Mouse (Mus musculus): ENCODE measurements at regions not wholly inside any gene's neighbourhood (a gene's known extent, or its start where the extent isn't known, plus 50 kb on each side); places are given as distances from the start of the nearest gene placed in this dataset.

DNA sequence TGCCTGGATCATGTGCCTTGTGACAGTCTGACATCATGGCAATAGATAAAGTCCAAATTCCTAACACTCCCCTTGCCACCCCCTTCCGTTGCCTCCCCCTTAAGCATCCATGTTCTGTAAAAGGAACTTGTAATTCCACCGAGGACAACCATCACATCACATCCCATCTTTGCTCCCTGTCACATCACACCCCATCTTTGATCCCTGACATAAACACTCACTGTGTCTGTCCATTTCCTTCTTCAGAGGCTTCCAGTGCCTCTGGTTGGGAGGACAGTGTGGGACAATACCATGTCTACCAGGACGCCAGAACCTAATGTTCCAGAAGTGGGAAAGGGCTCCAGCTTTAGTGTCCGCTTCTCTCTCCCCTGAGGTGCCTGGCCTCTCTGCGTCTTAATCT is 223.6 kb downstream of the Tex36 start:
- DNase-seq (ENCODE audit: low spot score in 2 of 2) = no peak

DNA sequence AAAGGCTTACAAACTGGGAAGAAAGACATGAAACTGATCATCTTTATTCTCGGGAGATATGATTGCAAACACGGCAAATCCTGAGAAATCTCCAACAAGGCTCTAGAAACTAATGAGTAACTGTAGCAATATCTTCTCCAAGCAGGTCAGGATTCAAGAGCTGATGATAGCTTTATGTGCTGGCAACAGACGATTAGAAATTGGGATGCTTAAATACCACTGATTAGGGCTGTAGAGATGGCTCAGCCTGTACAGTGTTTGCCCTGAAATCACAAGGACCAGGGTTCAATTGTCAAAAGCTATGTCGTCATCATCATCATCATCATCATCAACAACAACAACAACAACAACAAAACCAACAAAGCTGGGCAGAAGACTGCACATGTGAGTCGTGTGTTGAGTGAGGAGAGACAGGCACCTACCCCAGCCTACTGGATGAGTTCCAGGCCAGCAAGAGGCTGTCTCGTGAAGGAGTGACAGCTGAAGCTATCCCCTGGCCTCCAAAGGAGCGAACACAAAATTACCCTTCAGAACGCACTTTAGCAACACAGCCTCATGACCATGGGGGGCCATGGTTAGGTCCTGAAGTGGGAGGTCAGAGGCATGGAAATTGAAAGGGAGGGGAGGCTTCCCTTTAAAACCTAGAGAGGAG is 225.0 kb downstream of the Tex36 start:
- no peak for DNase-seq (ENCODE audit: low spot score in 2 of 2)

DNA sequence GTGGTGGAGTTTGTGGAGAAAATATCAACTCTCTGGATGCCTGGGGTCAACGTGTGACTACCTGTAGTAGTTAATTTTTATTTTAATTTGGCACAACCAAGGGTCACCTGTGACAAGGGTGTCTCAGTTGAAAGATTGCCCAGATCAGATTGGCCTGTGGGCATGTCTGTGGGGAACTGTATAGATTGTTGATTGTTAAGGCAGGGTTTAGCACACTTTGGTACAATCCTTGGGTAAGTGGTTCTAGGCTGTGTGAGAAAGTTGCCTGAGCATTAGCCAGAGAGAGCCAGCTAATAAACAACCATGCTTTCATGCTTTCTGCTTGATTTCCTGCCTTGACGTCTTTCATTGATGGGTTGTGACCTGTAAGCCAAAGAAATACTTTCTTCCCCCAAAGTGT is 229.3 kb downstream of the Tex36 start:
- DNase-seq (ENCODE audit: low spot score in 2 of 2) = no peak

DNA sequence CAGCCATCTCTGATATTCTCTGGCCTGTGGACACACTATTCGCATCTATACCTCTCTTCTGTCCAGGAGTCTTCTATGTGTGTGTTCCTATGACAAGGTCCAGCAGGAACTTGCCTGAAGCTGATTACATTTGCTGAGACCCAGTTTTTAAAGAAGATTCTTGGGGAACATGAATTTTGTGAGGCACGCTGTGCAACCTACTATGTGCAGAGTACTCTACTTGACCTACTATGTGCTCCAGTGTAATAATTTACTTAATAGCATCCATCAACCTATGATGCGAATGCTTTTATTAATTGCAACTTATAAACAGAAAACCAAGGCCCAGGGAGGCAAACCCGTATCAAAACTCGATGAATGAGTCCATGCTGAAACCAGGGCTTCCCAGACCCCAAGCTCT is 231.4 kb downstream of the Tex36 start:
- DNase-seq (ENCODE audit: low spot score in 2 of 2) = no peak

DNA sequence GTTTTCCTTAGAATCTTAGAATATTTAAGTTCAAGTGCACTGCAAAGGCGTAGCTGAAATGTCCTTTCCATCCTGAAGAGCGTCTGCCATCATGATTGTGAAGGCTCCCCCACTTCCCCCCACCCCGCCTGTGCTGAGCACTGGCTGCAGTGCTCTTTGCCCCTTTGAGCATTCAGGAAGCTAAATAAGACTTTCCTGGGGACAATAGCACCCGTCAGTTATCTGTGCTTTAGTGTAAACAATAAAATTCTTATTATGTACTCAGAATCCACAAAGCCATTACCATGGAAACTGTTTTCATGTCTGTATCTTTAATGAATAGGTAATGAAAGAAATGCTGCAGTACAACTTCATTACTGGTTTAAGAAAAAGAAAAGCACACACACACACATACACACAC is 237.4 kb downstream of the Tex36 start:
- no peak for DNase-seq (ENCODE audit: low spot score in 2 of 2)

DNA sequence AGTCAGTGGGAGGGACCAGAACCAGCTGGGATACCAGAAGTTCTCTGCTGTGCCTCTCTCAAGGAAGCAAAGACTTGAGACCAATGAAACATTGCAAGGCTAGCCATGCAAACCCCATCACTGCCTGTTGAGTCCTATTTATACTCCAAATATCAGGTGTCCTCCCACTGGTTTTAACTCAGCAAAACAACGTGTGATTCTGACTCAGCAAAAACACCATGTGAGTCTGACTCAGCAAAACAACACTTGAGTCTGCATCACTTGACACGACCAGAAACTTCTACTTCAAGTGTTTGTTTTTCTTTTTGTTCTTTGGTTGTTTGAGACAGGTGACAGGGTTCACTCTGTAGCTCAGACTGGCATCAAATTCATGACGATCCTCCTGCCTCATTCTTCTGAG is 204.6 kb upstream of the Ctbp2 start:
- DNase-seq (ENCODE audit: low spot score in 2 of 2) = no peak

DNA sequence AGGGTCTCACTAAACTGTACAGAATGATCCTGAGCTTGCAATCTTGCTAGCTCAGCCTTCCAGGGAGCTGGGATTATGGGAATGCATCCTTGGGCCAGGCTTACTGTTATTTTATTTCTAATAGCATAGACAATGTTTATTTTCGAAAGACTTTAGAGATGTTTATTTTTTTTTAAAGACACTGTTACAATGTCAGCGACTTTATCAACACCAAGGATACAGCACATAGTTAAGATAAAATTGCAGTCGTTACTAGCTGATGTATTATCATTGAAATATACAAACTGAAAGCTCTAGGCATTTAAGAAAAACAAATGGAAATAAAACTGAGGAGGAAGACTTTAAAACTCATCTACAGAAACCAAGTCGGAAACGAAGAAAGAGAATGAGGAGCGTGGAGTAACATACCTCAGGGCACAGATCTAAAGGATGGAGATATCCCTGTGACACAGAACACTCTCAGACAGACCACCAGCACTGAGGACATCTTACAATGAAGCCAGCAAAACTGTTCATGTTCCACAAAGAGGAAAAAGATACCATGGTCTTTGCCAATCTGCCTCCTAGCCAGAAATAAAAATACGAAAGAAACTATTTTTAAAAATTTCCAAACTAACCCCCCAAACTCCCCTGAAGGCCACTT is 201.5 kb upstream of the Ctbp2 start:
- no peak for DNase-seq (ENCODE audit: low spot score in 2 of 2)

DNA sequence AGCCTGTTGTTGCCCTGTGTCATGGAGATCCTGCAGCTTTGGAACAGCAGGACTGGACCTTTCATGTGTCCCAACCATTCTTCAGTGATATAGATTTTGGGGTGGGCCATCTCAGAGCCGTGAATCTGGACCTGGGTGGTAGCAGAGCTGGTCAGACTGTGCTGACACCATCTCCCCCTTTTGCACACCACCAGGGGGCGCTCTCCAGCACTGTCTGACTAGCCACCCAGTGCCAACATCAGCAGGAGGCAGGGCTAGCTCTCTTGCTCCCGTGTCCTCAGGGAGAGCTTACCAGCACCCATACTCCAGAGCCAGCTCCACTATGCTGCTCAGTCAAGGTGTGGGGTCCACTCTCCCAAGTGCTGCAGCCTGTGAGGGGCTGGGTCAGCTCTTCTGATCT is 199.8 kb upstream of the Ctbp2 start:
- DNase-seq (ENCODE audit: low spot score in 2 of 2) = no peak

DNA sequence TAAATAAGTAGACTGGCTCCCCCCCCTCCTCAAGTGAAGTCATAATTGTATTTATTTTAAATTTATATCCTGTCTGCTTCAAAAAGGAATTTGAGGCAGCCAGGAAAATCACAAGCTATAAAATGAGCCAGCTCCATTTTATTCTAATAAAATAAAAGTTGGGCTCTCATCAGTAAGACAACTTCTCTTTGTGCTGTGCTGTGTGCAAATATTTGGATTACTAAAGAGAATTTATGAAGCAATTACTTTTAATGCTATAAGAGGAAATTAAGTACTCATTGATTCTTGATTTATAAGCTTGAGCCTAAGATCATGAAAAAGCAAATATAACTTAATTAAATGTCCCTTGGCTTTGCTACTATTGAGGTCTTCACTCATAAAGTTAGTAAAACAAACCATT is 193.4 kb upstream of the Ctbp2 start:
- DNase-seq (ENCODE audit: low spot score in 2 of 2) = no peak

DNA sequence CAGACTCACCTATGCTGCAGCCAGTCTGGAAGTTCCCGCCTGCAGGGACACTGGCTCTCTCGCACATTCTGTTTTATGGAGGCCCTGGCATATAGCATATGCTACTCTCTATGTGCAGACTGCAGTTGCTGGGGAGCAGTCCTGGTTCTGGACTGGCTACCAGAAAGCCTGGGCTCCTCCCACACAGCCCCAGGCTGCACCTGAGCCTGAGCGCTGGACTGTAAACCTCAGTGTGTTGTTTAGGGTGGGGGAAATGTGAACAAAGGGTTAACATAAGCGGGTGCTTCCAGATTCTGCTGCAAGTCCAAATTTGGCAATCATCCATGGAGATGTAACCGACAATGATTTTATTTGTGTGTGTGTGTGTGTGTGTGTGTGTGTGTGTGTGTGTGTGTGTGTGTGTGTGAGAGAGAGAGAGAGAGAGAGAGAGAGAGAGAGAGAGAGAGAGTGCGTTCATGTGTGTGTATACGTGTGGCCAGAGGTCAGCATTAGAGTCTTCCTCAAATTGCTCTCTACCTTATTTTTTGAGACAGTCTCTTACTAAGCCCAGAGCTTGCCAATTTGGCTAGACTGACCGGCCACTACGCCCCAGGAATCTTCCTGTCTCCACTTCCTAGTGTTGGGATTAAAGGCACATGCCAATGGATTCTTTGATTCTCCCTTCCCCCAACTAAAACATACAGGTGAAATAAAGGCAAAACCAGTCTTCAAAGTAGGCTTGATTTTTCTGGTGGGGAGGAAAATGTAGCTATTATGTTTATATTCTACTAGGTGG is 192.7 kb upstream of the Ctbp2 start:
- DNase-seq (ENCODE audit: low spot score in 2 of 2) = no peak

DNA sequence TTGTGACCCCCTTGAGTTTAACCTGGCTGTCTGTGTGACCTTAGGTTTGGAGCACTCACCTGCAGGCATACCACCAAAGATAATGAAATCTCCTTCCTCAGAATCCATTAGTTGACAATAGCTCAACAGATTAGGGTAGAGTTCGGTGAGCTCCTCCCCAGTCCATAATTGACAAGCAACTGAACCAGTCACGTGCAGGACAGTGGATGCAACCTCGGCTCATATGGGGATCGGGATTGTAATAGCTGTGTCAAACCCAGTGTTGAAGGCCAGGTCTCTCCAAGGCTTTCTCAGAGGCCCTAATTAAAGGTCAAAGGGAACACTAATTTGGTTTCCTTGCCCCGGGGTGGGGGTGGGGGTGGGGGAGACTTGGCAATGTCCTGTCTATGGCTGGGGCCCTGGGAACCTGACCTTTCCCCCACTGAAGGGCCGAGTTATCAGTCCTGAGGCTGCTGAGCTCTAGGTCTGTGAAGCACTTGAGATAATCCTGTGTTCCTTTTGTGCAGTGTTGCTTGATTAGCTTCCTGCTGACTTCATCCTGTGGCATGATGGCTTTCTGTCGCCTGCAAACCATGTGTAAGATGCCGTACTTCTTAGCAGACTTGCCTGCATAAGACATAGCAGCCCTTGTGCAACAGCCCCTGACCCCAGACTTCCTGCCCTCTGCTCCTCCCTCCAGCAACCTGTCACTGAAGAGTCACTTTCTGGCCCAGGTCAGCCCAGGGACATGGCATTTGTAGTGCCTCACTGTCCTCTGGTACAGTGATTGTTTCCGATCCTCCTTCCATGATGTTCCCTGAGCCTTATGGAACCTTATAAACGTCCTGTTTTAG is 191.3 kb upstream of the Ctbp2 start:
- no peak for DNase-seq (ENCODE audit: low spot score in 2 of 2)

DNA sequence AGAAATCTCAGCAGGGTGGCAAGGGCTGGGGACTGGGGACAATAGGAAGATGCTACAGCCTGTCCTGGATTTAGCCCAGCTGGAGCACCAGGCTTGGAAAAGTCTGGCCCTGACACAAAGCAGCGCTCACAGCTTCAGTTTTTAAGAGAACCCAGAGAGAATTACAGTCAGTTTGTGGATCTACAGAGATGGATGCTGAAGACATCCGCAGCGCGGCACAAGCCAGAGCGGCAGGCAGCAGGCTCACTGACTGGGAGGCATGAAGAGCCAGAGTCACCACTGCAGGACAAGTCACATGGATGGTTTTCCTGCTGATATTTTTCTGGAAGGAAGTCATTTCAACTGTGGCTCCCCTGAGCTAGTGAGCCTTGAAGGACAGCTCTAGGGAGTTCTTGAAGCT is 189.0 kb upstream of the Ctbp2 start:
- peak in 1 of 2 experiments; percentile 24 for DNase-seq (ENCODE audit: low spot score in 2 of 2)

DNA sequence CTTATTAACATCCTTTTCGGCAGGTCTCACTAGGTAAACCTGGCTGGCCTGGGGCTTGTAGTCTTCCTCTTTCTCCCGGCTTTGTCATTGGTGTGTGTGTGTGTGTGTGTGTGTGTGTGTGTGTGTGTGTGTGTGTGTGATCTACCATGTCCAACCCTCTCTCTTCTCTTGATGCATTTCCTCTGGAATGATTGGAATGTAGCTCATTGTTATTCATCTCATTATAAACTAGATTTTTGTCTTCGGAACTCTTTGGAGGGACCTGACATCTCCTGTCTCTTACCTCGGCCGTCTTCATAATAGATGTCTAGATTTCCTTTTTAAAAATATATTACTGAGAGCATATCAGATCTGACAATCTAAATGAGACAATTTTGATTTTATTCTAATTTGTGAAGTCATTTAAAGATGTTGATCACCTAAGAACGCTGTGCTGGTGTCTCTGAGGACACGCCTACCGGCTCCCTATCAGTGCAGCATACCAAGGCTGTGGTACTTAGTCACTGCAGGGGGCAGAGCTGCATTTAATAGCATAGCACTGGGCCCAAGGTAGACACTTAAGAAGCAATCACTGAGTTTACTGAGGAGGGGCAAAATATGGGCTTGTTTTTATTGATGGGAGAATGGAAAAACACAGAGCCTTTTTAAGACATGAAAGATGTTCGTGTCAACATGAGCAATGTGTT is 187.1 kb upstream of the Ctbp2 start:
- no peak for DNase-seq (ENCODE audit: low spot score in 2 of 2)

DNA sequence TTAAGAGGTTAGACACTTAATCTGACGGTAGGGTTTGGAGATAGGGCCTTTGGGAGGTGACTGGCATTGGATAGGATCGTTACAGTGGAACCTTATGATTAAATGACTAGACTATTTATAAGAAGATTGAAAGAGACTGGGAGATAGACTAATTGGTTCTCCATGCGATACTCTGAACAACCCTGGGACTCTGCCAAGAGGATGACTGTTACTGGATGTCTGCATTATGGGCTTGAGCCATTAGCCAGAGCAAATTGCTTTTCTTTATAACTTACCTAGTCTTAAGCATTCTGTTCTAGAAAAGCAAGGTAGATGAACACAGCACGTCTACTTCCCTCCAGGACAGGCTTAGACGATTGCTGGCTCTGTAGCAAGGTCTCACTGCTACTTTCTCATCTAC is 180.3 kb upstream of the Ctbp2 start:
- DNase-seq (ENCODE audit: low spot score in 2 of 2) = no peak

DNA sequence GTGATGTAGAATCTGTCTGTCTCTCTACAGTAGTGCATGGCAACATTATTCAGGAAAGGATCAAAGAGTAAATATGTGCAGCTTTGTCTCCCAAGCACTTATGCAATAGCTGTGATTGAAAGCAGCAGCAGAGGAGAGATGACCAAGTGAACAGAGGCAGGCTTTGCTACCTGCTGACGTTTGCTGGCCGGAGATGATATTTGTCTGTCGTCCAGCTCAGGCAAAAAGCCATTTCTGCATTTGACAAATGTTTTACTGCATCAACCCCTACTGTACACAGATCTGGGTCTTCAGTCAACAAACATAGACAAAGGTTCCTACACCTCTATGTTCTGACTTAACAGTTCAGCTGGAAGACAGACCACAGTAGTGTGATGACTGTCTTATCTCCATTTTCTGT is 166.3 kb upstream of the Ctbp2 start:
- no peak for DNase-seq (ENCODE audit: low spot score in 2 of 2)

DNA sequence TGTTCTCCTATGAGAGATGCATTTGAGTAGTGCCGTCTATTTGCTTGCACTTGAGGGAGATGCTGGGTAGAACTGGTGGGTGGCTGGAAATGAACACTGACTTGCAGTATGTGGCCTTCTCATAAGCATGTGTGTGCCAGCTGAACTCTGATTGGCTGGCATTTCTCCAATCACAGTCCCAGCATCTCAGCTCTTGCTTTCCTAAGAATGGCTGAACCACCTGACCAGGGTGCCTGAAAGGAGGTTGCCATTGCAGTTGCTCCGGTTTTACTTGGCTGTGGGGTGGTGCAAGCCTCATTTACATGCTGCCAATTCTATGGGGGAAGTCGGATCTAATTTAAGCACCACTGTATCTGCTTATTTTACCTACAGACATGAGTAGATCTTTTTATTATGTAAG is 164.1 kb upstream of the Ctbp2 start:
- DNase-seq (ENCODE audit: low spot score in 2 of 2) = no peak

DNA sequence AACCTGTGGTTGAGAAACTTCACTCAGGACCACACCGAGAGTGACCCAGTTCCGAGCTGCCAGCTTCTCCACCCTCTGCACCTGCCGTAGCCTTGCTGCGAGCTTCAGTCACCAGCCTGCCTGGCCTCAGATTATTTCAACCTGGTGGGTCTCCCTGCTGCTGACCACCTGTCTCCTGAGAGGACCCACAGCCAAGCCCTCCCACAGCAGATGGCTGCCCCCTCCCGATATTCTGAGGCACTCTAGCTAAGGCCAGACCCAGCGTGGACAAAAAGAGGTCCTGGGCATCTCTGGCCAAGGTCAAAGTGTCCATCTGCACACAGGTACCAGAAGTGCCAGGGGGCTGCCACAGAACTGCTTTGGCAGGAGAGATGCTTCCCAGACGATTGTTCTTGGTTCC is 162.7 kb upstream of the Ctbp2 start:
- DNase-seq (ENCODE audit: low spot score in 2 of 2) = no peak

DNA sequence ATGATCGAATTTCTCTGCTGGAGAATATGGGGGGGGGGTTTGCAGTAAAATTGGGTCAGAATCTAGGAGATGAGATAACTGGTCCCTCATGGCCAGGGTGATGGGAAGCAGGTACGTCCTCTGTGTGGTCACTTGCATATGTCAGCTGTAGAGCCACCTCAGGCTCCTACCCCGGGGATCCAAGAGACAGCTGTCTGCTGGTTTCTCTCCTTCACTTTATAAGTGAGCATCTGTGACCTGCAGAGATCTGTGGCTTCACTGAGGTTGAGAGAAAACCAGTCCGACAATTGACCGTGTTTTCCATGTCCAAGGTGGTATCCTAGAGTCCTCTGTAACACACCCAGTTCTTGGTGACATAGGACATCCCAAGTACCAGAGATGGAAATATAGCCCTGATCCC is 162.1 kb upstream of the Ctbp2 start:
- DNase-seq (ENCODE audit: low spot score in 2 of 2) = no peak

DNA sequence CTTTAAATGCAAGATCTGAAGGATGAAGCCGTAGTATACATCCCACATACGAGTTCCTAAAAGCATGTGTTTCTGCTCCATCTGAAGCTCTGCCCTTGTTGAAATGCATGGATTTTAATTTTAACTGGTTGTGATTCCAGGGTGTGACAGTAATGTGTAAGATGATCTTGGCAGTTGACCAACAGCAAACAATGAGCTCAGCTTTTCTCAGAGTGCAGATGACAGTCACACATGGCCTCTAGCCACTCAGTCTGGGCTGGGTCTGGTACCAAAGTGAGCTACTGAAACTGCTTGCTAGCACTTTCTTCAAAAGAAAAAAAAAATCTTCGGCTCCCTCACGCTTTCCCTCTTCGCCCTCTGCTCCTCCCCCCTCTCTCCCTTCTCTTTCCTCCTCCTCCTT is 138.0 kb upstream of the Ctbp2 start:
- no peak for DNase-seq (ENCODE audit: low spot score in 2 of 2)

DNA sequence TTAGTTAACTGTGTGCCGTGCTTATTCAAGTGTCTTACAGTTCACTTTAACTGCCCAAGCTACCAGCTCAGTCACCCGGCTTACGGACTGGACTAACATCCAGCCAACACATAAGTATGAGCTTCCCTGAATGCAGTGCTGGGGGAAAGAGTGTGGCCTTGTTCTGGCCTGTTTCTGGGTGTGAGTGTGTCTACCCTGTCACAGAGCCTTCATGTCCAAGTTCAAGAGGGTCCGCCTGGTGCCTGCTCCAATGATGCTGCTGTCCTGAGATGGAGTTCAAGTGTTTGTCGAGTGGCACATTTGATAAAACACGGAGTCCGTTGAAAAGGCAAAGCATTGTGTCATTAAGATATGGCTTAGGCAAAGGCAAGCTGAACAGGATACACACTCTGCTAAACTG is 135.0 kb upstream of the Ctbp2 start:
- DNase-seq (ENCODE audit: low spot score in 2 of 2) = no peak

DNA sequence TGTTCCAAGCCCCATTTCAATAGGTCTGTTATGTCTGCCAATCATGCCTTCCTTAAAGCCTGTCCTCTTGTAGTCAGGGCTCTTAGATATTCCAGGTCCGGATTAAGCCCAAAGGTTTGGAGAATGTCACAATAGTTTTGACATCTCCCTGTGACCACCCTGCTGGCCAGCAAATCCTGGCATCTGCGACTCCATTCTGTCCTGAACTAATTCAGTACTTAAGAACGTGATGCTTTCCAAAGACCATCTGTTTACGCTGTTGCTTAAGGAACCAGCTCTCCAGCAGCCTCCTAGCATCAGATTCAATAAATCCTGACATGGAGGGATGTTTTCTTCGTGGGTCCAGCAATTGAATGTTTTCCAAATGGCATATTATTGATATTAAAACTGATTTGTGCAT is 132.7 kb upstream of the Ctbp2 start:
- DNase-seq (ENCODE audit: low spot score in 2 of 2) = no peak
